Mouse (Mus musculus) ES-E14 (cell line): ENCODE measurements at regions not wholly inside any gene's neighbourhood (a gene's known extent, or its start where the extent isn't known, plus 50 kb on each side); places are given as distances from the start of the nearest gene placed in this dataset.

Experiments used
- DNase-seq: peaks from one replicate; pipeline ENCODE4 v3.0.0-alpha.2; 2013; ENCODE audit warnings: low read depth, low spot score
- H3K27ac ChIP-seq: 2 replicates; pipeline ENCODE4 v1.5.1; 2012; ENCODE audit warnings: low read depth, mild to moderate bottlenecking, low read length, moderate library complexity, mixed read lengths; ENCODE audit not compliant: poor library complexity, insufficient read depth, severe bottlenecking
- H3K36me3 ChIP-seq: 2 replicates; pipeline ENCODE4 v1.6.1; 2012; ENCODE audit warnings: mild to moderate bottlenecking, low read length, moderate library complexity, mixed read lengths; ENCODE audit not compliant: control insufficient read depth, poor library complexity, insufficient read depth, severe bottlenecking
- H3K4me1 ChIP-seq, 2 experiments: fragments of 150-350 bp in 1 of 2; sonication (generic) in 1 of 2; 2 replicates each; pipeline ENCODE4 v1.6.1; 2012; ENCODE audit warnings: low read length in 2 of 2, mild to moderate bottlenecking in 1 of 2, mixed read lengths in 1 of 2; ENCODE audit not compliant: control insufficient read depth in 2 of 2, insufficient read depth in 2 of 2, poor library complexity in 1 of 2
- H3K4me3 ChIP-seq, 2 experiments: fragments of 150-350 bp in 1 of 2; sonication (generic) in 1 of 2; 2 replicates each; pipeline ENCODE4 v1.5.1; 2012; ENCODE audit warnings: low read length in 2 of 2, low read depth in 1 of 2, mild to moderate bottlenecking in 1 of 2, mixed read lengths in 1 of 2; ENCODE audit not compliant: insufficient read depth in 1 of 2, poor library complexity in 1 of 2, severe bottlenecking in 1 of 2
- H3K9ac ChIP-seq: 2 replicates; pipeline ENCODE4 v1.6.1; 2012; ENCODE audit warnings: low read depth, mild to moderate bottlenecking, low read length, mixed read lengths; ENCODE audit not compliant: poor library complexity, insufficient read depth, severe bottlenecking
- H3K9me3 ChIP-seq: fragments of 150-350 bp; sonication (generic); 2 replicates; pipeline ENCODE4 v1.6.1; 2012; ENCODE audit warnings: low read depth, mild to moderate bottlenecking, low read length; ENCODE audit not compliant: control insufficient read depth, insufficient read depth
- CHD2 ChIP-seq: IDR thresholded peaks from 2 replicates; pipeline ENCODE4 v1.6.1; 2014; ENCODE audit warnings: mild to moderate bottlenecking, low read depth, low read length, inconsistent platforms
- HCFC1 ChIP-seq: IDR thresholded peaks from 2 replicates; pipeline ENCODE4 v1.6.1; 2012; ENCODE audit warnings: low read length, inconsistent platforms, borderline replicate concordance; ENCODE audit not compliant: insufficient read depth
- MAFK ChIP-seq: IDR thresholded peaks from 2 replicates; pipeline ENCODE4 v1.6.1; 2014; ENCODE audit warnings: mild to moderate bottlenecking, low read depth, low read length, inconsistent platforms; ENCODE audit not compliant: insufficient read depth
- ZC3H11A ChIP-seq: IDR thresholded peaks from 2 replicates; pipeline ENCODE4 v1.6.1; 2012; ENCODE audit warnings: low read depth, mild to moderate bottlenecking, inconsistent platforms, low read length, borderline replicate concordance
- ZNF384 ChIP-seq: IDR thresholded peaks from 2 replicates; pipeline ENCODE4 v1.6.1; 2012; ENCODE audit warnings: low read depth, low read length, inconsistent platforms
- in situ Hi-C, 2 experiments: fragments of 600-800 bp; cut with MboI; formaldehyde crosslinking; loops; one replicate each; pipeline ENCODE4 v1.15.1; 2025; ENCODE audit warnings: low sequenced_read_pairs in 2 of 2, inconsistent platforms in 1 of 2; ENCODE audit not compliant: unreplicated experiment in 2 of 2

DNA sequence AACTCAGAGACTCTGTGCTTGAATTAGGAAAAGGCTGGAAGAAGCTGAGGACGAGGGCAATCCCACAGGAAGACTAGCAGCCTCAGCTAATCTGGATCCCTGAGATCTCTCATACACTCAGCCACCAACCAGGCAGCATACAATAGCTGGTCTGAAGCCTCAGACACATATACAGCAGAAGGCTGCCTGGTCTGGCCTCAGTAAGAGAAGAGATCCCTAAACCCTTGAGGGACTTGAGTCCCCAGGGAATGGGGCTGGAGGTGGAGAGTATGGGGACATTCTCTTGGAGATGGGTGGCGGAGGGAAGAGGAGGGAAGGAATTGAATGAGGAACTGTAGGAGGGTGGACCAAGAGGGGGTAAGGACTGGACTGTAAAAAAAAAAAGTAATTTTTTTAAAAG is 1704.3 kb upstream of the Nudt12 start:
- in situ Hi-C loops = no loop called here
- TF ChIP-seq HCFC1 (no peak), ZNF384 (no peak), ZC3H11A (no peak), MAFK (no peak), CHD2 (no peak)
- Histone ChIP-seq H3K9me3 (no peaks in the 10 kb centered on the region), H3K4me1 (no peaks in the 10 kb centered on the region), H3K9ac (no peak overlapping the region), H3K27ac (no peak overlapping the region), H3K36me3 (no peaks in the 10 kb centered on the region), H3K4me3 (no peak overlapping the region)
- DNase-seq = no peak
